ENCODE assay signal across 10 mouse cellular contexts in the genomic region with DNA sequence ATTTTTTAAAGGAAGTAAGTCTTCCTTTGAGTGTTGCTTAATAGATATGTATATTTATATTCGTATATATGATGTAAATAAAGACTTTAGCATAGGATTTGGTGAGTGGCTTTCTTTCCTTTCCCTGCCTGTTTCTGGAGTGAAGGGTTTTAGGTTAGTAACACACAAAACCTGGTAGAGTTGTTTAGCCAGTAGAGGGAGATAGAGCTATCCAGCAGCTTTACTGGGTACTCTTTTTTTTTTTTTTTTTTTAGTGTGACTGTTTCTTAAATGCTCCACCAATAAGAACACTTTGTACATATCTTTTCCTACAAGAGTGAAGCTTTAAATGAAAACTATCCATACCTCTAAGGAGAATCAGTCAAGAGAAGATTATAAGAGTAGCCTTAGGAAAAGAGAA.
DNase-seq lines count a peak whose midpoint lies in the region; ATAC-seq and TF ChIP-seq lines count a peak whose summit lies in the region.
"Had no signal": no experiment of that assay in that cellular context is flagged by ENCODE, and none has a peak within 500 bp of the region (broad histone marks: within the 10 kb centered on the region; RNA-seq: fewer than 3 reads in every experiment).

No protein-coding gene starts in this region.

- no peak overlapping the region for H3K9ac ChIP-seq in liver, postnatal 0 days (replicated peaks)
- no peak overlapping the region for H3K9ac ChIP-seq in liver, embryonic 11.5 days (ENCODE audit: low read depth, low read length)

- WGBS in liver, postnatal 0 days (ENCODE audit: insufficient replicate concordance): 24% methylated on average over 1 of the region's 1 CpGs
- 24% methylated on average over 1 of the region's 1 CpGs for WGBS in liver, embryonic 11.5 days

- H3K4me1 ChIP-seq in liver, postnatal 0 days (ENCODE audit: insufficient read depth): no peaks in the 10 kb centered on the region
- no peaks in the 10 kb centered on the region for H3K4me1 ChIP-seq in liver, embryonic 11.5 days (replicated peaks; ENCODE audit: control insufficient read depth, insufficient read depth, low read length)

- no peak overlapping the region for H3K27ac ChIP-seq in liver, postnatal 0 days (ENCODE audit: low read depth)
- H3K27ac ChIP-seq in liver, embryonic 11.5 days (ENCODE audit: low read depth, low read length): no peak overlapping the region

- POLR2A ChIA-PET in Patski (lab: Charles Lee): interaction anchor here (0.6 kb wide), 1 partner anchor 9 kb away, joined by 3 read pairs; no protein-coding TSS in a partner anchor

- CTCF ChIA-PET in Patski (lab: Charles Lee): interaction anchor here (0.7 to 3.0 kb wide), 13 partner anchors 9 to 545 kb away, joined by 3 to 13 read pairs (median 4); no protein-coding TSS in a partner anchor

- intact Hi-C loops in heart, postnatal 36 days (cut with DNase I): loop anchor here (5.0 to 10.0 kb wide), 6 partner anchors 202 to 651 kb away; no protein-coding TSS in a partner anchor

- in situ Hi-C loops in Patski (cut with MboI; ENCODE audit: low pct_unique_long_range_greater_than_20kb): loop anchor here (25.0 kb wide), 2 partner anchors 428 to 928 kb away; a partner anchor contains a TSS

- no peak for ATAC-seq in liver, postnatal 0 days
- ATAC-seq in liver, embryonic 11.5 days (replicated peaks; ENCODE audit: low FRiP score): no peak
- ATAC-seq in Patski: no peak

- H3K36me3 ChIP-seq in liver, postnatal 0 days (replicated peaks; ENCODE audit: insufficient read depth, low read length): no peaks in the 10 kb centered on the region
- no peaks in the 10 kb centered on the region for H3K36me3 ChIP-seq in liver, embryonic 11.5 days (ENCODE audit: control insufficient read depth, insufficient read depth, low read length)

- H3K4me2 ChIP-seq in liver, postnatal 0 days (ENCODE audit: low read depth, low read length): no peak overlapping the region
- no peak overlapping the region for H3K4me2 ChIP-seq in liver, embryonic 11.5 days

- TF ChIP-seq EP300 in liver, postnatal 0 days (IDR thresholded peaks at IDR 0.05; ENCODE audit: low read depth): no peak

- TF ChIP-seq CTCF in liver, postnatal 0 days (IDR thresholded peaks at IDR 0.05; ENCODE audit: low read depth): peak; percentile 42
- peak; percentile 43 for TF ChIP-seq CTCF in Patski (IDR thresholded peaks at IDR 0.05)

- DNase-seq in heart, adult 8-10 months (ENCODE audit: low spot score): peak; percentile 46
- no peak for DNase-seq in heart, postnatal 36 days
- no peak for DNase-seq in liver, postnatal 0 days
- no peak for DNase-seq in liver, embryonic 11.5 days (ENCODE audit: low spot score)
- no peak for DNase-seq in Patski (ENCODE audit: low read depth, low spot score)
- DNase-seq in retina, embryonic 14.5 days (ENCODE audit: low spot score): peak; percentile 40
- no peak for DNase-seq in gastrocnemius, adult 8-10 months (ENCODE audit: low spot score in 2 of 2)
- no peak for DNase-seq in adrenal gland, adult 18-20 months (ENCODE audit: low spot score in 2 of 2)
- DNase-seq: adrenal gland, postnatal 36 days; kidney, adult 9 months had no signal

- no peak overlapping the region for H3K4me3 ChIP-seq in liver, postnatal 0 days (ENCODE audit: low read depth, low read length)
- H3K4me3 ChIP-seq in liver, embryonic 11.5 days (ENCODE audit: low read depth, low read length): no peak overlapping the region

- H3K27me3 ChIP-seq in liver, postnatal 0 days (ENCODE audit: insufficient read depth, low read length): no peaks in the 10 kb centered on the region
- no peaks in the 10 kb centered on the region for H3K27me3 ChIP-seq in liver, embryonic 11.5 days (replicated peaks; ENCODE audit: control insufficient read depth, insufficient read depth, low read length)
- H3K27me3 ChIP-seq in Patski: no peaks in the 10 kb centered on the region

- no peaks in the 10 kb centered on the region for H3K9me3 ChIP-seq in liver, postnatal 0 days (ENCODE audit: low read length)
- no peaks in the 10 kb centered on the region for H3K9me3 ChIP-seq in liver, embryonic 11.5 days (ENCODE audit: control insufficient read depth, low read length)

Comparison
In these comparisons a context has a peak if more than half of its experiments do, and no peak if none do; other contexts are left out.
1. DNase-seq: peak in heart, adult 8-10 months (single experiment) and retina, embryonic 14.5 days (single experiment); none in heart, postnatal 36 days (0 of 2), liver, postnatal 0 days (single experiment), liver, embryonic 11.5 days (single experiment), Patski (single experiment), gastrocnemius, adult 8-10 months (0 of 2) and adrenal gland, adult 18-20 months (0 of 2).